Mouse (Mus musculus) adrenal gland, postnatal 25 days (tissue): Measurements from ENCODE around the gene Tshr. TPM values are rescaled to one million over a fixed set of nuclear protein-coding genes. Genes with fewer than 3 reads are reported as not detected.
A peak's percentile ranks its signal among the peaks of the same experiment; 100 is the strongest.

Source experiments
- DNase-seq: peaks from one replicate; pipeline ENCODE4 v3.0.0; 2021; ENCODE audit warnings: mixed read lengths
- total RNA-seq: library from RNA; stranded (reverse); gene quantifications from 2 replicates; pipeline ENCODE4 v1.2.3, GENCODE M21; 2021

Tshr gene
- total RNA-seq, 1 experiment from 2014 or later = 1.8 TPM

- peak; percentile 92 for DNase-seq
Observed at GRCm38 (mm10) chr12:91588176-91588669, 203.9 kb downstream of the Tshr start.

- peak; percentile 70 for DNase-seq
Observed at GRCm38 (mm10) chr12:91588670-91589541, 204.5 kb downstream of the Tshr start.

- no peak for DNase-seq
Observed at GRCm38 (mm10) chr12:91589542-91589846, 205.1 kb downstream of the Tshr start.

- peak; percentile 94 for DNase-seq
Observed at GRCm38 (mm10) chr12:91589847-91590690, 205.7 kb downstream of the Tshr start, which contains the start of gene Gtf2a1. Gene Gtf2a1, minus strand, starts transcription at chr12:91590487.

GRCm38 (mm10) chr12:91590716-91591115 lies 206.4 kb downstream of the Tshr start:
- DNase-seq = peak; percentile 20

GRCm38 (mm10) chr12:91591191-91591590 lies 206.8 kb downstream of the Tshr start:
- no peak for DNase-seq

- no peak for DNase-seq
Observed at GRCm38 (mm10) chr12:91592128-91592527, 207.8 kb downstream of the Tshr start.

Other genes starting within 250 kb of the Tshr start
- 4.6 and 5.4 TPM in 2 replicates for gene Cep128, start 154 bp upstream of the Tshr start, total RNA-seq
- 39.9 and 50.1 TPM in 2 replicates for gene Gtf2a1, start 205.9 kb downstream of the Tshr start, total RNA-seq